Mouse (Mus musculus): ENCODE data around the gene Trpm8. TPM values are rescaled to one million over a fixed set of nuclear protein-coding genes. Genes with fewer than 3 reads are reported as not detected.
A peak's percentile ranks its signal among the peaks of the same experiment; 100 is the strongest.

Trpm8 gene
- polyA plus RNA-seq, 1 experiment from 2014 or later: not detected

GRCm38 (mm10) chr1:88434057-88434456, 156.6 kb downstream of the Trpm8 start:
- DNase-seq (ENCODE audit: low spot score) (no peak), ATAC-seq (replicated peaks; ENCODE audit: low FRiP score, low read depth) (no peak)
- no peaks in the 10 kb centered on the region for H3K4me1 ChIP-seq (replicated peaks; ENCODE audit: insufficient read depth, low read length)
- H3K9ac ChIP-seq (ENCODE audit: low read depth, low read length): no peak overlapping the region
- H3K4me2 ChIP-seq (ENCODE audit: low read length): no peak overlapping the region
- peak; percentile 50 for TF ChIP-seq CTCF (IDR thresholded peaks at IDR 0.05; ENCODE audit: low read depth)
- H3K4me3 ChIP-seq (replicated peaks; ENCODE audit: low read depth, low read length): no peak overlapping the region
- no peak overlapping the region for H3K27ac ChIP-seq
- 78% methylated on average over 4 of the region's 4 CpGs for WGBS
- no peaks in the 10 kb centered on the region for H3K36me3 ChIP-seq (ENCODE audit: insufficient read depth, low read length)
- H3K27me3 ChIP-seq (ENCODE audit: insufficient read depth, low read length): no peaks in the 10 kb centered on the region
- H3K9me3 ChIP-seq (replicated peaks; ENCODE audit: low read length): no peaks in the 10 kb centered on the region

GRCm38 (mm10) chr1:88437206-88438126, 160.0 kb downstream of the Trpm8 start:
- 68% methylated on average over 9 of the region's 9 CpGs for WGBS
- no peak overlapping the region for H3K9ac ChIP-seq (ENCODE audit: low read depth, low read length)
- DNase-seq (ENCODE audit: low spot score): no peak
- no peak for ATAC-seq (replicated peaks; ENCODE audit: low FRiP score, low read depth)
- no peak overlapping the region for H3K4me3 ChIP-seq (replicated peaks; ENCODE audit: low read depth, low read length)
- no peaks in the 10 kb centered on the region for H3K4me1 ChIP-seq (replicated peaks; ENCODE audit: insufficient read depth, low read length)
- H3K4me2 ChIP-seq (ENCODE audit: low read length): no peak overlapping the region
- H3K27me3 ChIP-seq (ENCODE audit: insufficient read depth, low read length): no peaks in the 10 kb centered on the region
- no peak for TF ChIP-seq CTCF (IDR thresholded peaks at IDR 0.05; ENCODE audit: low read depth)
- H3K9me3 ChIP-seq (replicated peaks; ENCODE audit: low read length): no peaks in the 10 kb centered on the region
- H3K36me3 ChIP-seq (ENCODE audit: insufficient read depth, low read length): no peaks in the 10 kb centered on the region
- no peak overlapping the region for H3K27ac ChIP-seq

Other genes starting within 250 kb of the Trpm8 start
- 52.3 and 54.5 TPM in 2 replicates for gene Ugt1a10, start 222.3 kb upstream of the Trpm8 start, polyA plus RNA-seq (2015; fragmentation: Nextera tagmentation; extraction: Ambion mirVana)
- 8.4 and 9.3 TPM in 2 replicates for gene Ugt1a9, start 206.9 kb upstream of the Trpm8 start, polyA plus RNA-seq (2015; fragmentation: Nextera tagmentation; extraction: Ambion mirVana)
- 0.05 TPM in 1 of 2 replicates, not detected in the other for gene Ugt1a8, start 189.8 kb upstream of the Trpm8 start, polyA plus RNA-seq (2015; fragmentation: Nextera tagmentation; extraction: Ambion mirVana)
- 10.7 and 12.1 TPM in 2 replicates for gene Ugt1a7c, start 182.6 kb upstream of the Trpm8 start, polyA plus RNA-seq (2015; fragmentation: Nextera tagmentation; extraction: Ambion mirVana)
- gene Ugt1a6b, start 174.4 kb upstream of the Trpm8 start, polyA plus RNA-seq (2015; fragmentation: Nextera tagmentation; extraction: Ambion mirVana): 0.55 and 0.65 TPM in 2 replicates
- 8.2 and 9.3 TPM in 2 replicates for gene Ugt1a6a, start 142.9 kb upstream of the Trpm8 start, polyA plus RNA-seq (2015; fragmentation: Nextera tagmentation; extraction: Ambion mirVana)
- 0.06 TPM in 1 of 2 replicates, not detected in the other for gene Ugt1a5, start 111.6 kb upstream of the Trpm8 start, polyA plus RNA-seq (2015; fragmentation: Nextera tagmentation; extraction: Ambion mirVana)
- 176 and 217 TPM in 2 replicates for gene Ugt1a2, start 77.1 kb upstream of the Trpm8 start, polyA plus RNA-seq (2015; fragmentation: Nextera tagmentation; extraction: Ambion mirVana)
- 11.7 and 13.6 TPM in 2 replicates for gene Dnajb3, start 71.9 kb upstream of the Trpm8 start, polyA plus RNA-seq (2015; fragmentation: Nextera tagmentation; extraction: Ambion mirVana)
- 4.8 and 6.2 TPM in 2 replicates for gene Ugt1a1, start 65.7 kb upstream of the Trpm8 start, polyA plus RNA-seq (2015; fragmentation: Nextera tagmentation; extraction: Ambion mirVana)
- gene Mroh2a, start 50.7 kb upstream of the Trpm8 start, polyA plus RNA-seq (2015; fragmentation: Nextera tagmentation; extraction: Ambion mirVana): 0.60 and 0.66 TPM in 2 replicates
- gene Hjurp, start within 50 bp of the Trpm8 start, polyA plus RNA-seq (2015; fragmentation: Nextera tagmentation; extraction: Ambion mirVana): 56.3 and 62.7 TPM in 2 replicates
- gene Spp2, start 129.3 kb downstream of the Trpm8 start, polyA plus RNA-seq (2015; fragmentation: Nextera tagmentation; extraction: Ambion mirVana): 531 and 571 TPM in 2 replicates
- gene Glrp1, start 232.4 kb downstream of the Trpm8 start, polyA plus RNA-seq (2015; fragmentation: Nextera tagmentation; extraction: Ambion mirVana): 0.09 TPM in 1 of 2 replicates, not detected in the other

Data from kidney, postnatal 0 days (tissue).